Mouse (Mus musculus): ENCODE results near the gene Rgs3.
A peak's percentile ranks its signal among the peaks of the same experiment; 100 is the strongest.

The Rgs3 gene

DNA sequence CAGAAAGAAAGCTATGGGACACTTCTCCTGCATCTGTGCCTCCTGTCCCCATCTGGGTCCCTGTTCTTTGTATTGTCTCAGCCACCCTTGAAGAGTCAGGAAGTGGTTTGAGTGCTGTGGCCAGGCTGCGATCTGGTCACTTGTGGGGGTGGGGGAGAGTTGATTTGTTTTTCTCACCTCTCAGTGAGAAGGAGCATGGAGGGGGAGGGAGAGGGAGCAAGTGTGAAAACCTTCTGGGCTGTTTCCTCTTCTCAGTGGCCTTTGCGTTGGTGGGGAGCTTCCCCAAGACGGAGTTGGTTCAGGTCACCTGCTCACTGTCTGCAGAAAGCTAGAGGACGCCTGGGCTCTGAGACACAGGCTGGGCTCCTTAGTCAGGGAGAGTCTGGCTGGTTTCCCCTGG is 70.3 kb downstream of the Rgs3 start:
- peak; percentile 55 for DNase-seq

DNA sequence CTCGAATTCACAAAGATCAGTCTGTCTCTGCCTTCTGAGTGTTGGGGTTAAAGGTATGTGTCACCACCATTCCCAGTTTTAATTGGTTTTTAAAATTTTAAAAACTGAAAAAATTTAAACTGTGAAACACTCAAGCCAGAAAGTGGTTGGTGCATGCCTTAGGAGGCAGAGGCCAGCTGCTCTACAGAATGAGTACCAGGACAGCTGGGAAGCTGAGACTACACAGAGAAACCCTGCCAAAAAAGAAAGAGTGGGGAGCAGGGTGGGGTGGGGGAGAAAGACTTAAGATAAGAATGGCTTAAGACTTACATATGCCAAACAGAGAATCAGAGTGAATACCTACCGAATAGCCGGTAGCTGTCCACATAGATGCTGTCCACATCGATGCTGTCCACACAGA is 73.6 kb downstream of the Rgs3 start:
- DNase-seq, result no peak

DNA sequence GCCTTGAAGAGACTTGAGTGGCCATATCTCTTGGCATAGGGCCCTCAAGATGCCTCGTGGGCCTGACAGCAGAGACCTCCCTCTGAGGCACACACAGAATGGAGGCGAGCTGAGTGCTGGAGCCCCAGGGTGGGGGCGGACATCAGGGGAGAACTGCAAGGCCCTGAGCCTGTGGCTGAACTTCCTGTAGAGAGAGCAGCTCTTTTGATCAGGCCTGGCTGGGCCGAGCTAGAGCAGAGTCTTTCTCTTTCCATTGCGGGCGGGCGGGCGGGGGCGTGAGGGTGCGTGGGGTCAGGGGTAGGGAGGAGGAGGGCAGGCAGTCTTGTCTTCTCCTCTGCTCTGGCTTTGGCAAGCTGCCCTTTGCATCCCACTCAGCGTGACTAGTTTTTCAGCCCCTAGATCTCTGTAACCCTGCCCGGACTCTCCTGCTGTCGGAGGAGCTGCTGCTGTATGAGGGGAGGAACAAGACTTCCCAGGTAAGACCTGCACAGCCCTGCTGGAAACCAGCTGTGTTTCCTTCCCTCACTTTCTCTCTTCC is 74.5 kb downstream of the Rgs3 start:
- DNase-seq, result peak; percentile 59

DNA sequence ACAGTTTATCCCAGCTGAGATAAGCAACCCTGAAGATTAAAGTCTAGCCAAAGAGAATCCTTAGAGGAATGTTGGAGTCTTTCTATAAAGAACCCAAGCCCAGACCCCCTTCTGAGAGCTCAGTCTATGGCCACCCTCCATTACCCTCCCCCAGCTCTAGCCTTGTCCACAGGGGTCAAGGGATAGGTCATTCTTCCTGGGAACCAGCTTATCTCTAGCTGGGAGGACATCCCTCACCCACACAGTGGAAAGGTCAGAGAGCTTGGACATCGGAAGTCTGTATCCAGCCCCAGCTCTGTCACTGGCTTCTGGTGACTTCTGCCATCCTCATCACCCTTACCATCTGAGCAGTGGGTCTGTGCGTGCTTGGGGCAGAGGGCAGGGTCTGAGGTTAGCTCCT is 75.2 kb downstream of the Rgs3 start:
- DNase-seq, result no peak

DNA sequence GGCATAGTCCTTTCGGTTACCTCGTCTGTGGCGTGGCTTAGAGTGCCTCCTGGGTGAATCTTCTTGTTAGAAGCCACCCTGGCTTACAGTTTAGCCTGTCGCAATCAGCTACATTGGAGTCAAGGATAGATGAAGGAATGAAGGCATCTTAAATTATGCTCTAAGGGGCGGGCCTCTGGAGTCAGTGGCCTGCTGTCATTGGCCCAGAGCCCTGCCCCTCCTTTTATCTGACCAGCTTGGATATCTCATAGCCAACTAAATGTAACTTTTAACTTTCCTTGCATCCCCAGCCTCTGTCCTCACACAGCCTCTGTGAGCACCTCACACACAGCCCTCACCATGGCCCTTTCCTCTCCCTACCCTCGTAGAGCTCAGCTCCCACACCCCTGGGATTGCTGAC is 76.4 kb downstream of the Rgs3 start:
- DNase-seq, result no peak

DNA sequence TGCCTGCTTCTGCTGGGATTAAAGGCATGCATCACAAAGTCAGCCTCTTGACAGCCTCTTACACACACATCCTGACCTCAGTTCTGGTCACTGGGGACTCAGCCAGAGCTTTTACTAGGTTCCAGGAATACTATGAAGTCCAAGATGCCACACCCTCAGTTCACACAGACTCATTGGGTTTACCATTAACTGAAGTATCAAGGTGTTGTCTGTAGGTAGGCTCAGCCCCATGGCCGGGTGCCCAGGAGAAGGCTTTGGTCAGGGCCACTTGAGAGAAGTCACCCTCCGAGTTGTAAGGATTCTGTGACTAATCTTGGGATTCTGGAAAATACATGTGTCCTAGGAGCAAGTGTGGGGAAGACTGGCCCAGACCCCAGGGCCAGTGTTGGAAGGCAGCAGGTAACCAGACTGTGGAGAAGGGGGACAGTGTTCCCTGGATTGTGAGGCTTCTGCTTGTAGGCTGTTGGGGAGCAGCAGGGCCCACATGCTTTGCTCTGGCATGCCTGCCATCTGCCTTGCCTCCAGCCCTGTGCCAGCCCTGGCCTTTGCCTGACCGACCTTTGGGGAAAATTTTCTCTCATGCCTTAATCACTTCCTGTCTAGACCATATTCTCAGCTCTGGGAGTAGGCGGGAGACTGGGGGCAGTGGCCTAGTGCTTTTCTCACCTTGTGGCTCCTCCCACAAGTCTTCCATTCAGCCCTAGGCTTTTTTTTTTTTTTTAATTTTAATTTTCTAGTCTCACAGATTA is 78.4 kb downstream of the Rgs3 start:
- DNase-seq, result no peak

DNA sequence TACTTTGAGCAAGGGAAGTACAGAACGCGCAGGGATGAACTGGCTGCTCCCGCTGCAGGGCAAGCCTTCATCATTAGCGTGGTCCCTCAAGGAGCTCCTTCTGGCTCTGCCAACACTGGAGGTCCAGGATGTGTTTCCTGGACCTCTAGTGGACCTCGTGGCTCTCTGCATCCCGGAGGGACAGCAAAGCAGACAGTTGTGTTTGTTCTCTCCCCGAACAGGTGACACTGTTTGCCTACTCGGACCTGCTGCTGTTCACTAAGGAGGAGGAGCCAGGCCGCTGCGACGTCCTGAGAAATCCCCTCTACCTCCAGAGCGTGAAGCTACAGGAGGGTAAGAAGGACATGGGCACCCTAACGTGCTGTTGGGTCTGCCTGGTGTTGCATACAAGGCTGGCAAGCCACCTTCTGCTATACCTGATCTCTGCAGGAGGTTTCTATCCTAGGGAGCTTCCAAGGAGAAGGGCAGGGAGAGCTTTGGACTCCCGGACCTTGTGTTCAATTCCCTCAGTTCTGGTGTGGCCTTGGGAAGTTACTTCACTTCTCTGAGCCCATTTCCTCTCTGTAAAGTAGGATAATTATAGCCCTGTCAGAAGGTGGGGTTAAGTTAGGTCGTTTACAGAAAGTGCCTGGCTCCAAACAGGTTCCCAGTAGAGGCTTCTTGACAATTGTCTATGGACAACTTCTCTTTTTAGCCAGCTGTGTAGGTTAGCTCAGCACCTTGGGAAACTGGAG is 81.0 kb downstream of the Rgs3 start:
- no peak for DNase-seq

DNA sequence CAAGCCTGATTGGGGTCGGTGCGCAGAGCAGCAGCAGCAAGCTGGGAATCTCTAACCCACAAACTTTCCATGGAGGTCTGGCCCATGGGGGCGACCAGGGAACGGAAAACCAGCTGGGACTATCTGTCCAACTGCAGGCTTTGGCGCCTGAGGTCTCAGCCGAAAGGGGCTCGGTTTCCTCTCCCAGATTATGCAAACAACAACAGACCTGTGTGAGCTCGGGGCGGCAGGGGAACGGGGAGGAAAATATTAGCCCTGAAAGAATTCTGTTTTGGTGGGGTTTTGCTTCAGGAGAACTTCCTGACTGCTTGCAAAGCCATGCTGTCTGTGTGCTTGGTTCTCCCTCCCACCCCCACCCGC is 81.6 kb downstream of the Rgs3 start:
- DNase-seq, result no peak

DNA sequence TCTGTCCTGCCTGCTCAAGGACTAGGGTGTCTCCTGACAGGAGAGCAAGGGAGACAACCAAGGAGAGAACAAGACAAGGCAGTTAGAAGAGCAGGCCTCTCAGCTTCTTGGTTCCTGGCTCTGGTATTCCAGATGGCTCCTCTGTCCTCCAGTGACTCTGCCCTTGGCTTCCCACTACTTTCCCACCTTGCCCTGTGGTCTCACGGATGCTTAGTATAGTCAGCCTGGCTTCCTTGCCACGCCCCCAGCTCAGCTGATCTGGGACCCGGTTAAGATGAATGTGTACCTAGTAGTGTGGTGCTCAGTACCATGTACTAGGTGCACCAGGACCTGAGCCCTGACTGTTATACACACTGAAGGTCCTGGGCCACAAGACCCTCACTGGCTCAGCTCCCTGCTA is 82.0 kb downstream of the Rgs3 start:
- DNase-seq, result no peak

DNA sequence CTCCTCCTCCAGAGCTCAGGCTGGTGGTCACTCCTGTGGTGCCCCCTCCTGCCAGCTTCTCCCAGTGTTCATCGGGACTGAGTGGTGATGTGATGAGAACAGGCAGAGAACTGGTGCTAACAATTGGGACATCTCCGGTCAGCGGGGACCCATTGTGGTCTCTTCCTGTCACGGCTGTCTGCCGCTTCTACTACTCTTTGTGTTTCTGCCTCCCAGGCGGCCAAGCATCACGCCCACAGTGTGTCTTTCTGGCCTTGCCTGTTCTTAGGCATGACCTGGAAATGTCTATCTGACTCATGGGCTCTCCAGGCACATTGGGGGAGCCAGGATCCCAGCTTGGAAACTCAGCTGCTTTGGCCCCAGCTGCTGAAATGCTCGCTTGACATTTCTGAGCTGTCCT is 83.8 kb downstream of the Rgs3 start:
- peak; percentile 66 for DNase-seq

DNA sequence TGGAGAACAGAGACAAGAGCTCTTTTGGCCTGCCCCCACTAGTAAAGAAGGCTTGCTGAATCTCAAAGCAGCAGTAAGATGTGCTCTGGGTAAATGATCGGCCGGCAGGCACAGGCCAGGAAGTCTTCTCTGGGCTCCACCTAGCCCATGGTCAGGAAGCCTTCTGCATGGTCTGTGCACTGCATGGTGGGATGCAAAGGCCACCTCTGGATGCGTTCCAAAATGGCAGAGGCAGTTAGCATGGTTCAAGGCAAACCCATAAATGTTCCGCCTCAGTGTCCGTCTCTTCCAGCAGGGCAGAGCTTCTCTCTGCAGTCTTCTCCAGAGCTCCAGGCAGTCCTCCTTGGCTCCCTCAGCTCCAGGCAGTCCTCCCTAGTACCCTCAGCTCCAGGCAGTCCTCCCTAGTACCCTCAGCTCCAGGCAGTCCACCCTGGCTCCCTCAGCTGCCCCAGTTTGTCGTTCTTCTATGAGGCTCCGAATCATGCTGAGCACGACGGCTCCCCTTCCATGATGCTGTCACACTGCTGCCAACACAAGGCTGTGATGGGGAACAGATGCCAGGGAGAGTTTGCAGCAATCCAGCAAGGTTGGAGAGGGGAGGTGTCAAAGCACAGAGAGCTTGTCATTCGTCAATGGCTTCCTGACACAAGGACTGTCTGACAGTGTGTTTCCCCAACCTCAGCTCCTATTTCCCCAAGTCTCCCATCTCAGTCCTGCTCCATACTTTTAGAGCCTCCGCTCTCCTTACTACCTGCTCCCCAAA is 84.6 kb downstream of the Rgs3 start:
- DNase-seq, result no peak

DNA sequence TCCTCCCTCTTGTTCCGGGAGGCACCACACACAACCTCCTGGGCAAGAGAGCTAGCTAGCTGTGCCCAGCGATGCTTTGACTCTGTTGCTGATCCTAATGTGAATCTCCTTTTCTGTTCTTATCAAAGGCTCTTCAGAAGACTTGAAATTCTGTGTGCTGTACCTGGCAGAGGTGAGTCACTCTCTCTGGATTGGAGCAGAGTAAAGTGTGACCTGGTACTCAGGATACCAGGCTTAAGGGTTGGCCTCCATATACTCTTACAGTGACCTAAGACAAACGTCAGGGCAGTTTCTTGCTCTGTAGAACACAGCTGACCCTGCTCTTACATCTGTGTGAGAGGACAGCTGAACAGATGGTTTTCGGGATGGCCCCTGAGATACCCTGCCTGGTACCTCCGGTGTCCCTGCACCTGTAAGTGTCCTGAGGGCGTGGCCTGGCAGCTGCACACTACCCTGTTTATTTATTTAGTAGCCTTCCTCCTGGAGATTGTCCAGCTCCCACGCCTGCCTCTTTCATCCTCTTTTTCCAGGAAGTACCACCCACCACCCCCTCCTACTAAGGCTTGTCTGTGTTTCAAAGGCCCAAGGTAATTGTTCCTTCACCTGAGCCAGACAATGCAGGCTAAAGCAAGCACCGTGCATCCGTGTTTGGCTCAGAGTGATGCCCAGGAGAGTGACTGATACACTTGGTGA is 87.1 kb downstream of the Rgs3 start:
- no peak for DNase-seq

DNA sequence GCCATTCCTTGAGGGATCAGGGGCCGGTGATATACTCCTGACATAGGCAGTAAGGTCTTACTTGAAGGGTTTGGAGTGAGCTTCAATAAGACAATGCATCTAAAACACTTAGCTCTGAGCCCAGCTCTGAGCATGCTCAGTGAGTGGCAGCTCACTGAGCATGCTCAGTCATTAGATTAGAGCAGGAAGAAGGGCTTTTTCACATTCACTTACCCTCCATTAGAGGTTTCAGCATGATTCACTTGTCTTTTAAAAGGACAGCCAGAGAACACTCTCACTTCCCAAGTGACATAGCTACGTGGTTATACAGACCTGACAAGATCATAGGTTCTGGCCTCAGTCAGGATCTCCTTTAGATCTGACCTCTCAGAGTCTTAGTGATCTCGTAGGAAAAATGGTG is 89.2 kb downstream of the Rgs3 start:
- no peak for DNase-seq

DNA sequence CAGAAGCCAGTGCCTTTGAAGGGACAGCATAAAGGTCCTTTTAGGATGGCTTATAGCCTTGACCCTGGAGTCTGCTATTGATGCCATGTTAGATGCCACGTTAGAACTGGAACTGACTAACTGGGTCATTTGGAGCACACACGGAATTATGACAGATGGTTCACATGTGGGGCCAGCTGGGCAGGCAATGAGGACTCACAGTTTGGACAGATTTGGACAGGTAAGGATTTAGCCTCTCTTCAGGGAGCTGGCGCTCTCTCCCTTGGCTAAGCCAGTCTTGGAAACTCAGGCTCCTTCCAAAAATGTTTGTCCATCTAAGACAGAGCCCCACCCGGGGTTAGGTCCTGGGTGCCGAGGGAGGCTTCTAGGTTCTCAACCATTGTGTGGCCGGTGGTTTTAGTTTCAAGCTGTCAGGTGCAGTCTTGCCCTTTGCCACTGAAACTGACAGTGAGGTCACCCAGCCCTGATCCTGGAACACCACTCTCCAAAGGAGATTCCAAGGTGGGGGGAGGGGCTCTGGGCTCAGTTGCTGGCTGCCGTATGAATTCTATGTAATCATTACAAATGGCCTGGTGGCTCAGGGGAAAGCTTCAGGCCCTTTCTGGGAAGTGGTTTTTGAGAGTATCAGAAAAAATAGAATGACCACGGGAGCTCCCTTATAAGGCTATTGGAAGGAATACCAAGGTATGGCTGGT is 90.0 kb downstream of the Rgs3 start:
- DNase-seq, result no peak

DNA sequence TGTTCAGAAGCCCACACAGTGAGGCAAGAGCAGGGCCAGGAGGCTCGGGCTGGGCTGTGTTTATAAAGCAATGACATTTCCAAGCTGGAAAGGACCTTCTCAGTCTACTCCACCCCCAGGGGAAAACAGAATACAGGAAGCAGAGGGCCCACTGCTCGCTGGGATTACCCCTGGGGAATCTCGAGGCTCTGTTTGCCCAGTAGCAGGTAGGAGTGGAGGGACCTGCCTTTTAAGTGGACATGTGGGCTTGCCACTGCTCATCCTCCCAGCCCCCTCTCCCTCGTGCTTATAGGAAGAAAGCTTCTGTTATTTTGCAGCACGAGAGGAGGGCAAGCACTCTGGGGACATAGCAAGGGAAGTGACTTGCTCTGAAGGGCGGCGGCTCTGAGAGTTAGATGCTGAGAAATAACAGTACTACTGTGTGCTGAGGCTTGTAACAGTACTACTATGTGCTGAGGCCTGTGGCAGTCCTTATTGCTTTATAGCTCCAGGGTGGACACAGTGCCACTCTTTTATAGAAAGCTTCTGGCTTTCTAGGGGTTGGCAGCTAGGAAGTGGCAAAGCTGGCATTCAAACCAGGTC is 91.6 kb downstream of the Rgs3 start:
- DNase-seq, result no peak

DNA sequence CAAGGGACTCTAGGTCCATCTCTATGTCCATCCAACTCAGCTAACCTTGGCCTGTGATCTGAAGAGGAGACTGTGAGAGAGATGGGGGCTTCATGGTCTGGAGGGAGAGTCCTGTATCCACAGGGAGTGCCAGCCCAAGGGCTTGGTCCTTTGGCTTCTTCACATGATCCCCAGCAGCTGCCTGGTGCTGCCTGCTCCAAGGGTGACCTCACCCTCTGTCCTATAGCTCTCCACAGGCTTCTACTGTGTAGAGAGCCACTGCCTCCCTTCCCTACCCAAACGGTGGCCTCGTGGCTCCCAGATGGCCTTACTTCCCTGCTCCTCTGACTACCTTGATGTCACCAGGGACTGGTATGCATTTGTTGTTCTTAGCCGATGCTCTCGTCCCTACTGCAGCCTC is 92.6 kb downstream of the Rgs3 start:
- DNase-seq, result no peak

DNA sequence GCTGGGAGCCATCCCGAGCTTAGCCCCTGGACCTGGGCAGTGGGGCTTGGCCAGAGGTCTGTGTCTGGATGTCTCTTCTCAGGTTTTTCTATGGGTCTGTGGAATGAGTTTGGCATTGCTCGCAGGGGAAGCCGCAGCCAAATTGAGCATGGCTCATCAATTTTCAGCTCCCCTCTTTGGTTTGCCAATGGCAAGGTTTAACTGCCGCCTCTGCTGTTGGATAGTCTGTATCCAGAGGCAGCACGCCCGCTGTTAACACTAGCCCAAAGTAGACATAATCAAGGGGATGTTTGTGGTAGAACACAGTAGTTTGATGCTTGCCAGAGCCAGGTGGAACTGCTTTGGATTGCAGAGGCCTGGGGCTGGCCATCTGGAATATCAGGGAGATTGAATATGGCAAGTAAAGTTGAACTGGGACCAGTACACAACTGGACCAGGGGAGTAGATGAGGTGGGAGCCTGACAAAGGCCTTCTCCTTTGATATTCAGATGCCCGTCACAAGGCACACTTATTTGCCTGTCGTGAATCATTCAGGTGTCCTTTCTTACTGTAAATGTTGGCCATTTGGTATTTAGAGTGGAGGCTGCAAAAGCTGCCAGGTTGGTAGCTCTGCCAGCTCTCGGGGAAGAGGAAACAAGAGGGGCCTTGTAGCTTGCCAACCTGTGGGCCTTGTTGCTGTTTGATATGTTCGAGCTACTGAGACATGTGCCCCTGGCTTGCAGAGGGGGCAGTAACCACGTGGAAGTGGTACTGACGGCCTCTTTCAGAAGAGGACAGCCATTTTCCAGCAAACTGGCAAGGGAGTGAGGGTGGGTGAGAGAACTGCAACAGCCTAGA is 93.5 kb downstream of the Rgs3 start:
- no peak for DNase-seq

DNA sequence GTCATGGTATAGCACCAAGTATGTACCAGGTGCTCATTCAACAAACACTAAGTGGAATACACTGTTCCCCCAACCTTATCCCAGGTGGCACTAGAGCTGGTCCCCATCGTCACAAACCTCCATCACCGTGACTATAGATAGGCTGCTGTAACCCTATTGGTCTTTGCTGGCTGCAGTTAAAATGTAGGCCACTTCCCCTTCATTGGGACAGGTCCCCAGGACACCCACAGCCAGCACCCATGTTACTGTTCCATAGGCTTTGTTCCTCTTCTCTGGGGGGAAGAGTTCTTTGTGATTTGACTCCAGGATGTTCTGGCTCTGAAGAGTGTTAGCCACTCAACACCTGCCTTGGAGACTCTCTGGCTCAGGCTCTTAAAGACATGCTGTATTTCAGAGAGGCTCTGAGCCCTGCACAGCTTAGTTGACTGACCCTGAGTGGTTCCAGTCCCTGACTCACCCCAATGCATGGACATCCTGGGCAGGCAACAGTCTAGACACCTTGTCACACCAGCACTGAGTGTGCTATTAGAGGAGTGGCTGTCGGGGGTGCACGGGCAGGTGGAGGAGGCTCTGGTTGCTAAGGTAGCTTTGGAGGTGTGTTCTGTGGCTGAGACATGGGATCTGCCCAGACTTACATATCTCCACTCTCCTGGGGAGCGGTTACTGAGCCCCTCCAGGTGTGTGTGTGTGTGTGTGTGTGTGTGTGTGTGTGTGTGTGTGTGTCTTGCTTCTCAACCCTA is 94.4 kb downstream of the Rgs3 start:
- DNase-seq, result no peak

DNA sequence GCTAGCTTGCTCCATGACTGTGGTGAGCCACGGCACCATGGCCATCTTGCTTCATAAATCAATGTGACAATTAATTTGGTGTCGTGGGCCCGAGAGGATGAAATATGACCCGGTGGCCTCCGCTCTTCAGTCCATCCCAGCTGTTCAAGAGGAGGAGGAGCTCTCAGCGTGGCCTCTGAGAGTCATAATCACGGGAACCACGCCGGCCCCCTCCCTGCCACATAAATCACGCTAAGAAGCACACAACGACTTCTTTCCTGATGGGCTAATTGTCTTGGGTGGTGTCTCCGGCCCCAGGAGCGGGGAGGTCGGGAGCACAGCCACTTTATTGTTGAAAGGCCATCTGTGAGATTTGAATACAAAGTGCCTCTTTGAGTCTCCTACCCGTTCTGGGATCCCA is 99.6 kb downstream of the Rgs3 start:
- peak; percentile 76 for DNase-seq

DNA sequence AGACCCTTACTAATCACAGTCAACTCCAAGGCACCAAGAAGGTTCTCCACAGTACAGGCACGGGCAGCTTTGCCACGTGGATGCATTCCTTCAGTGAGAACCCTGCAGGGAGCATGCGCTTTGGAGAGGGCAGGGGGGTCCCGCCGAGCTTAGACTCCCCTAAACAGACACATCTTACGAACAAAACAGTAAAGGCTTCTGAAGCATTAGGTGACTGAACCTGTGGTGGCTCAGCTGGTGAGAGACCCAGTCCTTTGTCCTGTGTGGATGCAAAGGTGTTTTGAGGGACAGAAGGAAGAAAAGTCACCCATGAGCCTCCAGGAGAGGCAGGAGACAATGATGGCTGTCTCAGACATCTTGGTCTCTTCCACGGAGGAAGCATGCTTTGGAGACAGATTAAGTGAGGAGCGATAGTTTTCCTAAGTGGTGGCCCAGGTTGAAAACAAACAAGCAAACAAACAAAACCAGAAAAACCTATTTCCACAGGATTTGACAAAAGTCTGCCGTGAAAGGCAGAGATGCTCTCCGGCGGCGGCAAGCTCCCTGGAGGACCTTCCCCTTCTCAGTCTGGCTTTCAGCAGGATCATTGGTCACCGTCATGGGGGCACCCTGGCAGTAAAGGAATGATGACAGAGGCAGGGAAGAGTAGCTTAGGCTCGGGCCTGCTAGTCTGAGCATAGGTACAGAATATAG is 100.4 kb downstream of the Rgs3 start:
- DNase-seq, result no peak

Measured in lung, postnatal 10 days (tissue).